Mouse (Mus musculus) heart, embryonic 16.5 days (tissue): ENCODE data around the gene Camsap3. TPM values are rescaled to one million over a fixed set of nuclear protein-coding genes. Genes with fewer than 3 reads are reported as not detected.
"Not testable (repeated sequence)": the region's sequence is repeated elsewhere in the genome, so short reads cannot be mapped to it uniquely, and the experiment has no call there.

Experiments
- ATAC-seq: fragments of 200-750 bp; cut with Nextera tagmentation; replicated peaks from 2 replicates; pipeline ENCODE4 v1.8.0; 2017; ENCODE audit warnings: moderate number of reproducible peaks; ENCODE audit not compliant: insufficient read depth, low FRiP score; ENCODE audit errors: extremely low read depth
- H3K27ac ChIP-seq: fragments of 300-500 bp; sonication (generic); 2 replicates; pipeline ENCODE4 v1.5.1; 2014; ENCODE audit warnings: mild to moderate bottlenecking, low read length, control low read depth, moderate library complexity
- H3K27me3 ChIP-seq: fragments of 300-500 bp; sonication (generic); 2 replicates; pipeline ENCODE4 v1.6.1; 2014; ENCODE audit warnings: low read length, mixed read lengths; ENCODE audit not compliant: control insufficient read depth, insufficient read depth
- H3K36me3 ChIP-seq: fragments of 300-500 bp; sonication (generic); 2 replicates; pipeline ENCODE4 v1.6.1; 2014; ENCODE audit not compliant: control insufficient read depth, insufficient read depth
- H3K4me1 ChIP-seq: fragments of 300-500 bp; sonication (generic); 2 replicates; pipeline ENCODE4 v1.6.1; 2014; ENCODE audit warnings: low read length, mixed read lengths; ENCODE audit not compliant: control insufficient read depth, insufficient read depth
- H3K4me2 ChIP-seq: fragments of 300-500 bp; sonication (generic); 2 replicates; pipeline ENCODE4 v1.6.1; 2014; ENCODE audit warnings: low read depth, mild to moderate bottlenecking, control low read depth, low read length
- H3K4me3 ChIP-seq: fragments of 300-500 bp; sonication (generic); 2 replicates; pipeline ENCODE4 v1.5.1; 2014; ENCODE audit warnings: mild to moderate bottlenecking, control low read depth, low read length
- H3K9ac ChIP-seq: fragments of 300-500 bp; sonication (generic); 2 replicates; pipeline ENCODE4 v1.6.1; 2014; ENCODE audit warnings: low read length, control low read depth
- H3K9me3 ChIP-seq: fragments of 300-500 bp; sonication (generic); replicated peaks from 2 replicates; pipeline ENCODE4 v1.6.1; 2016; ENCODE audit warnings: low read length; ENCODE audit not compliant: control insufficient read depth
- WGBS: fragments of 180-500 bp; shearing (Covaris S2); extraction: QIAGEN DNeasy Blood & Tissue Kit; methylation state at CpG from one replicate; pipeline ENCODE4 v1.1.7; 2014; 5-methylcytosine and 5-hydroxymethylcytosine counted together
- polyA plus RNA-seq: library from polyadenylated mRNA; unstranded; fragments of >200 nt; fragmentation: Nextera tagmentation; extraction: Ambion mirVana; gene quantifications from 2 replicates; pipeline ENCODE4 v1.2.1, GENCODE M21; 2015

The Camsap3 gene
- polyA plus RNA-seq, 1 experiment from 2014 or later = 2.3 TPM

- Histone ChIP-seq H3K27me3 (no peaks in the 10 kb centered on the region), H3K4me3 (no peak overlapping the region), H3K4me1 (peaks cover 5% of the 10 kb centered on the region; the same call in 1 of the 2 replicates), H3K4me2 (no peak overlapping the region), H3K36me3 (no peaks in the 10 kb centered on the region), H3K9me3 (no peaks in the 10 kb centered on the region), H3K9ac (no peak overlapping the region), H3K27ac (no peak overlapping the region)
- 84% methylated on average over 5 of the region's 5 CpGs for WGBS
- no peak for ATAC-seq
Measured at GRCm38 (mm10) chr8:3569784-3570183, 17.3 kb upstream of the Camsap3 start.

GRCm38 (mm10) chr8:3574546-3574945 lies 12.5 kb upstream of the Camsap3 start:
- Histone ChIP-seq H3K27me3 (no peaks in the 10 kb centered on the region), H3K9me3 (no peaks in the 10 kb centered on the region), H3K4me3 (no peak overlapping the region), H3K4me2 (no peak overlapping the region), H3K4me1 (no peaks in the 10 kb centered on the region), H3K27ac (no peak overlapping the region), H3K36me3 (no peaks in the 10 kb centered on the region), H3K9ac (no peak overlapping the region)
- WGBS = 89% methylated on average over 3 of the region's 3 CpGs
- ATAC-seq = no peak

- 62% methylated on average over 15 of the region's 15 CpGs for WGBS
- H3K27me3 ChIP-seq = no peaks in the 10 kb centered on the region
- no peak overlapping the region for H3K4me3 ChIP-seq
- H3K9me3 ChIP-seq = no peaks in the 10 kb centered on the region
- no peak overlapping the region for H3K4me2 ChIP-seq
- no peak overlapping the region for H3K27ac ChIP-seq
- no peak for ATAC-seq
- no peaks in the 10 kb centered on the region for H3K4me1 ChIP-seq
- no peaks in the 10 kb centered on the region for H3K36me3 ChIP-seq
- H3K9ac ChIP-seq = no peak overlapping the region
Measured at GRCm38 (mm10) chr8:3576211-3576960, 10.7 kb upstream of the Camsap3 start.

- ATAC-seq = no peak
- Histone ChIP-seq H3K27ac (no peak overlapping the region), H3K36me3 (no peaks in the 10 kb centered on the region), H3K9ac (no peak overlapping the region), H3K4me2 (no peak overlapping the region), H3K4me3 (no peak overlapping the region), H3K27me3 (no peaks in the 10 kb centered on the region), H3K9me3 (no peaks in the 10 kb centered on the region), H3K4me1 (no peaks in the 10 kb centered on the region)
- 80% methylated on average over 9 of the region's 9 CpGs for WGBS
Measured at GRCm38 (mm10) chr8:3579390-3580364, 7.4 kb upstream of the Camsap3 start.

GRCm38 (mm10) chr8:3581961-3582360 lies 5.1 kb upstream of the Camsap3 start:
- H3K4me1 ChIP-seq, H3K9me3 ChIP-seq, H3K4me2 ChIP-seq, H3K27ac ChIP-seq, H3K27me3 ChIP-seq, ATAC-seq, H3K36me3 ChIP-seq, H3K9ac ChIP-seq, H3K4me3 ChIP-seq: not testable (repeated sequence)
- WGBS = 78% methylated on average over 1 of the region's 3 CpGs

- no peak overlapping the region for H3K4me3 ChIP-seq
- H3K4me2 ChIP-seq = no peak overlapping the region
- no peak for ATAC-seq
- peaks cover 2% of the 10 kb centered on the region; the same call in 1 of the 2 replicates for H3K4me1 ChIP-seq
- H3K9me3 ChIP-seq = no peaks in the 10 kb centered on the region
- WGBS = 85% methylated on average over 2 of the region's 2 CpGs
- no peak overlapping the region for H3K27ac ChIP-seq
- no peaks in the 10 kb centered on the region for H3K36me3 ChIP-seq
- no peak overlapping the region for H3K9ac ChIP-seq
- peaks cover 6% of the 10 kb centered on the region; the same call in 1 of the 2 replicates for H3K27me3 ChIP-seq
Measured at GRCm38 (mm10) chr8:3586452-3586851, 641 bp upstream of the Camsap3 start.

GRCm38 (mm10) chr8:3587391-3588257 lies 531 bp downstream of the Camsap3 start:
- Histone ChIP-seq H3K27me3 (peaks cover 6% of the 10 kb centered on the region; the same call in 1 of the 2 replicates), H3K4me2 (peak overlapping the region; percentile 90), H3K9ac (peak overlapping the region; percentile 70), H3K9me3 (no peaks in the 10 kb centered on the region), H3K36me3 (no peaks in the 10 kb centered on the region), H3K27ac (no peak overlapping the region), H3K4me1 (peaks cover 2% of the 10 kb centered on the region; the same call in 1 of the 2 replicates), H3K4me3 (peak overlapping the region; percentile 63)
- under 1% methylated on average over 72 of the region's 77 CpGs for WGBS
- peak; percentile 50; the same call in 1 of the 2 replicates for ATAC-seq

GRCm38 (mm10) chr8:3588258-3588633 lies 1.2 kb downstream of the Camsap3 start:
- Histone ChIP-seq H3K27me3 (peaks cover 6% of the 10 kb centered on the region; the same call in 1 of the 2 replicates), H3K4me1 (peaks cover 2% of the 10 kb centered on the region; the same call in 1 of the 2 replicates), H3K4me2 (peak overlapping the region; percentile 90), H3K4me3 (peak overlapping the region; percentile 63), H3K9ac (peak overlapping the region; percentile 70), H3K27ac (no peak overlapping the region), H3K36me3 (no peaks in the 10 kb centered on the region), H3K9me3 (no peaks in the 10 kb centered on the region)
- 16% methylated on average over 10 of the region's 11 CpGs for WGBS
- 0 out of 2 replicates have a peak, but pooled peaks have one; percentile 24 for ATAC-seq
